ENCODE assay signal across 20 mouse cellular contexts in genomic region chr10:58328517-58329108, GRCm38 (mm10). TPM values are rescaled to one million over a fixed set of nuclear protein-coding genes. Genes with fewer than 3 reads are reported as not detected.
A peak's percentile ranks its signal among the peaks of the same experiment; 100 is the strongest.
DNase-seq lines count a peak whose midpoint lies in the region; ATAC-seq lines count a peak whose summit lies in the region.
"Had no signal": no experiment of that assay in that cellular context is flagged by ENCODE, and none has a peak within 500 bp of the region (broad histone marks: within the 10 kb centered on the region; RNA-seq: fewer than 3 reads in every experiment).

No protein-coding gene starts in this region.

- no peaks in the 10 kb centered on the region for H3K27me3 ChIP-seq in megakaryocyte, embryonic 14.5 days (replicated peaks)
- H3K27me3 ChIP-seq: embryonic facial prominence, embryonic 13.5 days; forebrain, embryonic 15.5 days; hindbrain, embryonic 12.5 days had no signal

- H3K9me3 ChIP-seq in megakaryocyte, embryonic 14.5 days, result no peaks in the 10 kb centered on the region
- H3K9me3 ChIP-seq: embryonic facial prominence, embryonic 13.5 days; forebrain, embryonic 15.5 days; heart, embryonic 10.5 days; hindbrain, embryonic 12.5 days; midbrain, embryonic 10.5 days had no signal

- H3K36me3 ChIP-seq in megakaryocyte, embryonic 14.5 days (replicated peaks; ENCODE audit: low read length), result peaks cover 72% of the 10 kb centered on the region
- H3K36me3 ChIP-seq: embryonic facial prominence, embryonic 13.5 days; forebrain, embryonic 15.5 days; hindbrain, embryonic 12.5 days had no signal

- H3K4me1 ChIP-seq in megakaryocyte, embryonic 14.5 days, result peaks cover 73% of the 10 kb centered on the region

- no peak for ATAC-seq in megakaryocyte, adult 5-6 weeks (ENCODE audit: poor library complexity, severe bottlenecking)
- ATAC-seq: forebrain, embryonic 15.5 days had no signal

- peak overlapping the region; percentile 85 for H3K4me3 ChIP-seq in megakaryocyte, embryonic 14.5 days (replicated peaks)
- H3K4me3 ChIP-seq: embryonic facial prominence, embryonic 13.5 days; forebrain, embryonic 15.5 days; heart, embryonic 10.5 days; hindbrain, embryonic 12.5 days; midbrain, embryonic 10.5 days had no signal

- peak; percentile 77 for DNase-seq in heart, adult 11 months
- no peak for DNase-seq in heart, adult 9 months (ENCODE audit: low spot score in 2 of 2)
- peak; percentile 64 for DNase-seq in kidney, postnatal 10 days
- no peak for DNase-seq in testis, postnatal 10 days (ENCODE audit: low spot score)
- no peak for DNase-seq in cerebellum, postnatal 25 days
- no peak for DNase-seq in lung, postnatal 14 days
- DNase-seq: adrenal gland, adult 8-10 months; cerebellum, adult 9-10 months; gastrocnemius, postnatal 36 days; lung, adult 2 months; lung, postnatal 36 days; right cerebral cortex, postnatal 25 days; thymus, adult 2 months had no signal

RNA-seq across cellular contexts. Expression of gene Lims1, which starts 5.3 kb away (rescaled TPM):
- 2.9 and 6.5 TPM in 2 replicates for polyA plus RNA-seq in megakaryocyte, embryonic 14.5 days (2012; ENCODE audit: insufficient read depth, low replicate concordance)
- 239 and 260 TPM in 2 replicates for total RNA-seq in megakaryocyte, adult 5-6 weeks (2015)
- total RNA-seq in megakaryocyte, adult 5-6 weeks (2017), result 171 and 182 TPM in 2 replicates

Comparison
In these comparisons a context has a peak if more than half of its experiments do, and no peak if none do; other contexts are left out.
1. DNase-seq: peak in heart, adult 11 months (single experiment) and kidney, postnatal 10 days (single experiment); none in heart, adult 9 months (0 of 2), testis, postnatal 10 days (single experiment), cerebellum, postnatal 25 days (0 of 2) and lung, postnatal 14 days (single experiment).